In genomic region chrX:8271083-8271820, GRCm38 (mm10) we compare ENCODE assay signal across 8 mouse cellular contexts. TPM values are rescaled to one million over a fixed set of nuclear protein-coding genes. Genes with fewer than 3 reads are reported as not detected.
DNase-seq lines count a peak whose midpoint lies in the region; ATAC-seq lines count a peak whose summit lies in the region.

Gene Slc38a5, plus strand, starts transcription at chrX:8271133.

- H3K4me3 ChIP-seq in heart, embryonic 16.5 days (ENCODE audit: low read length) = peak within 1 kb of the TSS; percentile 38
- H3K4me3 ChIP-seq in forebrain, embryonic 13.5 days = no peak within 1 kb of the TSS
- peak within 1 kb of the TSS; percentile 64 for H3K4me3 ChIP-seq in liver, embryonic 13.5 days (replicated peaks)

- ATAC-seq in heart, embryonic 16.5 days (replicated peaks; ENCODE audit: extremely low read depth, insufficient read depth, low FRiP score) = no peak
- ATAC-seq in forebrain, embryonic 13.5 days = no peak
- ATAC-seq in liver, embryonic 13.5 days (ENCODE audit: low read depth) = peak; percentile 67

- no peaks in the 10 kb centered on the region for H3K36me3 ChIP-seq in heart, embryonic 16.5 days (ENCODE audit: control insufficient read depth, insufficient read depth)
- no peaks in the 10 kb centered on the region for H3K36me3 ChIP-seq in forebrain, embryonic 13.5 days (ENCODE audit: poor library complexity, severe bottlenecking)
- H3K36me3 ChIP-seq in liver, embryonic 13.5 days = peaks cover 3% of the 10 kb centered on the region; the same call in 1 of the 2 replicates

- WGBS in heart, embryonic 16.5 days = 22% methylated on average over 14 of the region's 15 CpGs
- 17% methylated on average over 12 of the region's 15 CpGs for WGBS in forebrain, embryonic 13.5 days
- 16% methylated on average over 12 of the region's 15 CpGs for WGBS in liver, embryonic 13.5 days (ENCODE audit: insufficient replicate concordance)

- intact Hi-C loops in heart, postnatal 10 days (cut with DNase I) = no loop called here

- H3K9ac ChIP-seq in heart, embryonic 16.5 days (ENCODE audit: low read length) = peak within 1 kb of the TSS; percentile 11; the same call in 1 of the 2 replicates
- no peak within 1 kb of the TSS for H3K9ac ChIP-seq in forebrain, embryonic 13.5 days
- H3K9ac ChIP-seq in liver, embryonic 13.5 days = peak within 1 kb of the TSS; percentile 79

- no peaks in the 10 kb centered on the region for H3K4me1 ChIP-seq in heart, embryonic 16.5 days (ENCODE audit: control insufficient read depth, insufficient read depth, low read length)
- no peaks in the 10 kb centered on the region for H3K4me1 ChIP-seq in forebrain, embryonic 13.5 days
- peaks cover 28% of the 10 kb centered on the region for H3K4me1 ChIP-seq in liver, embryonic 13.5 days (replicated peaks)

- no peak within 1 kb of the TSS for H3K27ac ChIP-seq in heart, embryonic 16.5 days (ENCODE audit: low read length)
- H3K27ac ChIP-seq in forebrain, embryonic 13.5 days = no peak within 1 kb of the TSS
- H3K27ac ChIP-seq in liver, embryonic 13.5 days = peak within 1 kb of the TSS; percentile 85

- peak within 1 kb of the TSS; percentile 62 for H3K4me2 ChIP-seq in heart, embryonic 16.5 days (ENCODE audit: low read depth, low read length)
- H3K4me2 ChIP-seq in forebrain, embryonic 13.5 days = peak within 1 kb of the TSS; percentile 34
- peak within 1 kb of the TSS; percentile 77 for H3K4me2 ChIP-seq in liver, embryonic 13.5 days

- no peak for DNase-seq in heart, postnatal 10 days
- DNase-seq in Muller cell, postnatal 12 days (ENCODE audit: inconsistent ontology term) = peak; percentile 3
- DNase-seq in liver, embryonic 13.5 days = peak; percentile 19
- no peak for DNase-seq in B cell, adult 2 months
- DNase-seq in right cerebral cortex, postnatal 36 days (ENCODE audit: low spot score in 2 of 2) = no peak
- no peak for DNase-seq in kidney, postnatal 10 days

- H3K9me3 ChIP-seq in heart, embryonic 16.5 days (replicated peaks; ENCODE audit: control insufficient read depth, low read length) = no peaks in the 10 kb centered on the region
- no peaks in the 10 kb centered on the region for H3K9me3 ChIP-seq in forebrain, embryonic 13.5 days (replicated peaks)
- no peaks in the 10 kb centered on the region for H3K9me3 ChIP-seq in liver, embryonic 13.5 days (replicated peaks)

- H3K27me3 ChIP-seq in heart, embryonic 16.5 days (ENCODE audit: control insufficient read depth, insufficient read depth, low read length) = 0 out of 2 replicates have a peak, but pooled peaks cover 2% of the 10 kb centered on the region
- H3K27me3 ChIP-seq in forebrain, embryonic 13.5 days = no peaks in the 10 kb centered on the region
- H3K27me3 ChIP-seq in liver, embryonic 13.5 days = no peaks in the 10 kb centered on the region

RNA-seq across cellular contexts. Expression of gene Slc38a5, which starts in this region (rescaled TPM):
- polyA plus RNA-seq in heart, embryonic 16.5 days (2015; fragmentation: Nextera tagmentation; extraction: Ambion mirVana) = 13.9 and 22.6 TPM in 2 replicates
- 1 to 10 TPM; 1.3 to 1.8 TPM for total RNA-seq in heart, postnatal 10 days (2021)
- polyA plus RNA-seq in forebrain, embryonic 13.5 days (2015; fragmentation: Nextera tagmentation; extraction: Ambion mirVana) = 14.1 and 14.9 TPM in 2 replicates
- polyA plus RNA-seq in liver, embryonic 13.5 days (2015; fragmentation: Nextera tagmentation; extraction: Ambion mirVana) = 76.5 and 79.6 TPM in 2 replicates

Comparison
In these comparisons a context has a peak if more than half of its experiments do, and no peak if none do; other contexts are left out.
1. DNase-seq: peak in Muller cell, postnatal 12 days (single experiment) and liver, embryonic 13.5 days (single experiment); none in heart, postnatal 10 days (0 of 2), B cell, adult 2 months (0 of 2), right cerebral cortex, postnatal 36 days (0 of 2) and kidney, postnatal 10 days (single experiment).
2. Peak in every context shown above with its lines, with median percentiles within 50 percentile points of each other: H3K4me2 ChIP-seq.